Mouse (Mus musculus) gastrocnemius, adult 2 months (tissue): Measurements from ENCODE around the gene Ksr1. TPM values are rescaled to one million over a fixed set of nuclear protein-coding genes. Genes with fewer than 3 reads are reported as not detected.
A peak's percentile ranks its signal among the peaks of the same experiment; 100 is the strongest.

Source experiments
- DNase-seq: peaks from one replicate; pipeline ENCODE4 v3.0.0; 2022
- H3K27ac ChIP-seq: fragments of 200-600 bp; 2 replicates; pipeline ENCODE4 v1.8.1; 2022; ENCODE audit warnings: mild to moderate bottlenecking
- H3K4me3 ChIP-seq: fragments of 200-600 bp; 2 replicates; pipeline ENCODE4 v1.8.1; 2022; ENCODE audit warnings: mild to moderate bottlenecking, moderate library complexity
- CTCF ChIP-seq: fragments of 200-600 bp; IDR thresholded peaks from 2 replicates; pipeline ENCODE4 v1.8.1; 2022; ENCODE audit warnings: antibody characterized with exemption, mild to moderate bottlenecking, moderate library complexity
- intact Hi-C: fragments of 180-260 bp; cut with DNase I; formaldehyde crosslinking; loops from one replicate; pipeline ENCODE4 v1.15.1; 2025
- total RNA-seq, 2 experiments: library from RNA; stranded (reverse); gene quantifications; 2 replicates each; pipeline ENCODE4 v1.2.3; 2021

Gene Ksr1
- total RNA-seq, 2 experiments from 2014 or later = 92.9 to 98.3 TPM

- DNase-seq = no peak
- no peak overlapping the region for H3K4me3 ChIP-seq
- no peak overlapping the region for H3K27ac ChIP-seq
- intact Hi-C loops = no loop called here
- no peak for TF ChIP-seq CTCF
Measured at GRCm38 (mm10) chr11:79133051-79133450, 13.2 kb downstream of the Ksr1 start.

- H3K27ac ChIP-seq = no peak overlapping the region
- no peak overlapping the region for H3K4me3 ChIP-seq
- no peak for TF ChIP-seq CTCF
- peak; percentile 22 for DNase-seq
- intact Hi-C loops = no loop called here
Measured at GRCm38 (mm10) chr11:79131949-79132411, 14.2 kb downstream of the Ksr1 start.

- TF ChIP-seq CTCF = no peak
- H3K27ac ChIP-seq = peak overlapping the region; percentile 6; the same call in 1 of the 2 replicates
Measured at GRCm38 (mm10) chr11:79129388-79130356, 16.5 kb downstream of the Ksr1 start.

GRCm38 (mm10) chr11:79128233-79128632 is 18.0 kb downstream of the Ksr1 start:
- H3K27ac ChIP-seq = peak overlapping the region; percentile 24; the same call in 1 of the 2 replicates
- DNase-seq = no peak
- intact Hi-C loops = no loop called here
- no peak overlapping the region for H3K4me3 ChIP-seq
- no peak for TF ChIP-seq CTCF

More at GRCm38 (mm10) chr11:79129388-79130356, 16.5 kb downstream of the Ksr1 start:
- no peak for DNase-seq
- intact Hi-C loops = no loop called here
- H3K4me3 ChIP-seq = no peak overlapping the region

GRCm38 (mm10) chr11:79126963-79127362 is 19.2 kb downstream of the Ksr1 start:
- Histone ChIP-seq H3K27ac (peak overlapping the region; percentile 72), H3K4me3 (no peak overlapping the region)
- TF ChIP-seq CTCF = no peak
- peak; percentile 41 for DNase-seq
- intact Hi-C loops = no loop called here

GRCm38 (mm10) chr11:79125775-79126174 is 20.4 kb downstream of the Ksr1 start:
- intact Hi-C loops = no loop called here

GRCm38 (mm10) chr11:79122556-79122955 is 23.7 kb downstream of the Ksr1 start:
- no peak for DNase-seq
- intact Hi-C loops = no loop called here
- no peak overlapping the region for H3K27ac ChIP-seq
- no peak overlapping the region for H3K4me3 ChIP-seq
- TF ChIP-seq CTCF = no peak

More at GRCm38 (mm10) chr11:79125775-79126174, 20.4 kb downstream of the Ksr1 start:
- no peak for TF ChIP-seq CTCF
- no peak for DNase-seq
- Histone ChIP-seq H3K27ac (peak overlapping the region; percentile 72), H3K4me3 (no peak overlapping the region)

- intact Hi-C loops = no loop called here
- TF ChIP-seq CTCF = no peak
- DNase-seq = no peak
- Histone ChIP-seq H3K4me3 (no peak overlapping the region), H3K27ac (no peak overlapping the region; the same call in 1 of the 2 replicates)
Measured at GRCm38 (mm10) chr11:79120087-79120486, 26.1 kb downstream of the Ksr1 start.

GRCm38 (mm10) chr11:79118918-79119377 is 27.3 kb downstream of the Ksr1 start:
- no peak for DNase-seq
- H3K27ac ChIP-seq = no peak overlapping the region
- TF ChIP-seq CTCF = no peak
- intact Hi-C loops = no loop called here
- H3K4me3 ChIP-seq = no peak overlapping the region

GRCm38 (mm10) chr11:79116665-79117064 is 29.5 kb downstream of the Ksr1 start:
- intact Hi-C loops = no loop called here
- TF ChIP-seq CTCF = no peak

GRCm38 (mm10) chr11:79115659-79116058 is 30.5 kb downstream of the Ksr1 start:
- TF ChIP-seq CTCF = no peak
- Histone ChIP-seq H3K4me3 (no peak overlapping the region), H3K27ac (peak overlapping the region; percentile 28; the same call in 1 of the 2 replicates)
- no peak for DNase-seq
- intact Hi-C loops = no loop called here

More at GRCm38 (mm10) chr11:79116665-79117064, 29.5 kb downstream of the Ksr1 start:
- DNase-seq = no peak
- peak overlapping the region; percentile 38 for H3K27ac ChIP-seq
- no peak overlapping the region for H3K4me3 ChIP-seq

GRCm38 (mm10) chr11:79114061-79114460 is 32.1 kb downstream of the Ksr1 start:
- no peak overlapping the region for H3K4me3 ChIP-seq
- no peak for DNase-seq
- no peak overlapping the region for H3K27ac ChIP-seq
- intact Hi-C loops = loop anchor here (5.0 kb wide), 1 partner anchor 42 kb away; no protein-coding TSS in a partner anchor
- TF ChIP-seq CTCF = no peak

GRCm38 (mm10) chr11:79113397-79113796 is 32.8 kb downstream of the Ksr1 start:
- Histone ChIP-seq H3K27ac (peak overlapping the region; percentile 72), H3K4me3 (no peak overlapping the region; the same call in 1 of the 2 replicates)
- no peak for DNase-seq
- no peak for TF ChIP-seq CTCF
- intact Hi-C loops = loop anchor here (1.0 to 5.0 kb wide), 2 partner anchors 41 to 83 kb away; no protein-coding TSS in a partner anchor
